Mouse (Mus musculus) cerebellum, postnatal 14 days (tissue): ENCODE results near the gene Scamp4.
"Not testable (repeated sequence)": the region's sequence is repeated elsewhere in the genome, so short reads cannot be mapped to it uniquely, and the experiment has no call there.

Experiments
- DNase-seq, 2 experiments: peaks; one replicate each; pipeline ENCODE4 v3.0.0; 2021; ENCODE audit warnings: mixed read lengths in 2 of 2

The Scamp4 gene

DNA sequence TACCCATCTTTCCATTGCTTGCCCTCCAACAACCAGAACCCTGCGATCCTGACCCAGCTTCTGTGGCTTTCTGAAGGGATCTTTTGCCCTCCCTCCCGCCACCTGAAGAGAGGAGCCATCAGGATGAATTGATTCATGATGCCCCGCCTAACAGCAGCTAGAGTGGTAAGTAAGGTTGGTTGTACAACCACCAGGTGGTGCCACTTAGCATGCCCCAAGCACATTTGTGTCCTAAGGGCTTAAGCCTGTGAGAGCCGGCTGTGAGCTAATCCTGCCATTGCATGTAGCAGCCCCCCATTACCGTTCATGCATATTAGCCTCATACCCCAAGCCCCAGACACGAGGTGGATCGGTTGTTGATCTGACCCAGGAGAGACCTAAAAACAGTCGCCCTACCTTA, 23.8 kb upstream of the Scamp4 start:
- DNase-seq: peak; percentile 68 to 80

DNA sequence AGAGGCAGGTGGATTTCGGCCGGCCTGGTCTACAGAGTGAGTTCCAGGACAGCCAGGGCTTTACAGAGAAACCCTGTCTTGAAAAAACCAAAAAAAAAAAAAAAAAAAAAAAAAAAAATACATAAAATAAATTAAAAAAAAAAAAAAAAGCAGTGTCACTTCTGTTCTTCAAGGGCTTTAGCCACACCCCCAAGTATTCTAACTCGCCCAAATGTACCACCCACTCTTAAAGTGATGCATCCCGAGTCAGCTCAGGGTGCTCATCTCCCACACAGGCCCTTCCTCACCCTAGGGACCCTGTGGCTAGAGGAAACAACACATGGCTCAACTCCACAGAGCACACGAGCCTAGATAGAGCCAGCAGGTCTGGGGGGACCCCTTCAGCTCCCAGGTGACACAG, 19.6 kb upstream of the Scamp4 start:
- DNase-seq: no peak

DNA sequence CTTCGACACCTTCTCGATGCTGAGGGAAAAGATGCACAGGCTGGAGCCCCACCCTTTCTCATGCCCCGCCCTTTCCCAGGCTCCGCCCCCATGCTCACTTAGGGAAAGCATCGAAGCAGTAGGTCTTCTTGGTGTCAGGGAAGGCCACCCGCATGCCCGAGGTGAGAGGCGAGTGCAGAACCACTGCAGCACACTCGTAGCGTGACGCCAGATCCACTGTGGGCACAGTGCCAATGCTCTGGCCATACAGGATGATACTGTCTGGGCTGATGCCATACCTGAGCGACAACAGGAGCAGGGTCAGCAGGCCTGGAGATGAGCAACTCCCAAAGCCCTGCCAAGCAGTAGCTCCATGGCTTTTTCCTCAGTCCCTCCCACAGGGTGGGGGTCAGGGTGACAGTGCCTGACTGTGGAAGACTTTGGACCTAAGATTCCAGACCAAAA, 18.6 kb upstream of the Scamp4 start:
- peak; percentile 53 to 62 for DNase-seq

- peak in 1 of 2 experiments; percentile 25 for DNase-seq
Measured at GRCm38 (mm10) chr10:80584642-80585552, 17.8 kb upstream of the Scamp4 start.

- no peak for DNase-seq
Measured at GRCm38 (mm10) chr10:80585581-80585980, 17.1 kb upstream of the Scamp4 start.

GRCm38 (mm10) chr10:80586407-80587304, 16.0 kb upstream of the Scamp4 start:
- DNase-seq: peak in 1 of 2 experiments; percentile 36

DNA sequence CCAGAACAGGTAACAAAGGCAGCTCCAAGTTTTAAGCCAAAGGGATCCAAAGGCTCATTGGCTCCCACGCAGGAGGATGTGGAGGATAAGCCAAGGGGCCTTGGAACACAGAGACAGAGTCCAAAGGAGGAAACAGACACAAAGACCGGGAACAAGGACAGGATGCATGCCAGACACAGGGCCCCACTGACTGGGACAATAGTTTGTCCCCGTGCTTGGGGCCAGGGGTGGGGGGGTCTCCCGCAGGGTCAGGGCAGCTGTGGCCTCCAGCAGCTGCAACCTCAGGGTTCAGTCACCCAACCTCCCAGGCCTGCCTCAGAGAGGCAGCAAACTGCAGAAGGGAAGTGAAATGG, 15.4 kb upstream of the Scamp4 start:
- peak in 1 of 2 experiments; percentile 21 for DNase-seq

DNA sequence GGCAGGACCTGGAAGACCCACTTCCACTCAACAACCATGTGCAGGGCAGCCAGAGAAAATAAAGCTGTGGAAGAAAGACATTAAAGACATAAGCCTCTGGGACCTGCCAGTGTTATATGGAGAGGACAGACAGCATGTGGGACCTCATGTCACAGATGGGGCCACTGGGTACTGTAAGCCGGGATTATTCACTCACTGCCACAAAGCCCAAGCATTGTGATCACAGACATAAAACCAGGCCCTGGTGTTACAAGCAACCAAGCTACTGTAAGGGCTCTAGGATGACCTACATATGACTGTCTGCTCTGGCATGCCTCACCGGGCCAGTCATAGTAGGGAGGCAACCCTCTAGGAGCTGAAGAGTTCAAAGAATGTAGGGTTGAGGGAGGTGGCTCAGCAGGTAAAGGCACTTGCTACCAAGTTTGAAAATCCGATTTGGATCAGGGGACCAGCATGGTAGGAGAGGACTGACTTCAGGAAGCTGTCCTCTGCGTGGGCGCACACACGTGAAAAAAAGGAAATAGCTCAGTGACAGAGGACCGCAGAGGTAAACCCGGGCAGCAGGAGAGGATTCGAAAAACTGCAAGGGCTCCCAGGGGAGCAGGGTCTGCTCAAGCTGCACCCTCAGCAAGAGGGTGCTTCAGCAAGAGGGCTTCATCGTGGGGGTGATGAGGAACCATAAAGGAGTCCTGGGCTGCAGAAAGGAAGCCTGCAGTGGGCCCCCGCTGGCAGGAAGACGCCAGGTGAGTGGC, 13.4 kb upstream of the Scamp4 start:
- peak in 1 of 2 experiments; percentile 36 for DNase-seq

GRCm38 (mm10) chr10:80589879-80590854, 12.5 kb upstream of the Scamp4 start, which contains the start of gene Abhd17a:
Abhd17a (minus strand) TSS chr10:80590341.
- DNase-seq: peak; percentile 96

- DNase-seq: no peak
Measured at GRCm38 (mm10) chr10:80596318-80596717, 6.4 kb upstream of the Scamp4 start.

- no peak for DNase-seq
Measured at GRCm38 (mm10) chr10:80603364-80603763, 692 bp downstream of the Scamp4 start.

- no peak for DNase-seq
Measured at GRCm38 (mm10) chr10:80604001-80604509, 1.4 kb downstream of the Scamp4 start.

GRCm38 (mm10) chr10:80604988-80605387, 2.3 kb downstream of the Scamp4 start:
- DNase-seq: no peak

GRCm38 (mm10) chr10:80605721-80606120, 3.0 kb downstream of the Scamp4 start, which contains the start of gene Gm49322:
Gm49322 (plus strand) TSS chr10:80606021.
- DNase-seq: not testable (repeated sequence)

DNA sequence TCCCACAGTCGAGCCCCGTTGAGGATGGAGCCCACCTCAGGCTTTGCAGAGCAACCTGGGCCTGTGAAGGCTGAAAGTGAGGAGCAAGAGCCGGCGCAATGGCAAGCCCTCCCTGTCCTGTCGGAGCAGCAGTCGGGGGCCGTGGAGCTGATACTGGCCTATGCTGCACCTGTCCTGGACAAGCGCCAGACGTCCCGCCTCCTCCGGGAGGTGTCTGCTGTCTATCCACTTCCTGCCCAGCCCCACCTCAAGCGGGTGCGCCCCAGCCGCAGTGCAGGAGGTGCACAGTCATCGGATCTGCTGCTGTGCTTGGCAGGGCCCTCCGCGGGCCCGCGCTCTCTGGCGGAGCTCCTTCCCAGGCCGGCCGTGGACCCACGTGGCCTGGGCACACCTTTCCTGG, 3.6 kb downstream of the Scamp4 start:
- no peak for DNase-seq

DNA sequence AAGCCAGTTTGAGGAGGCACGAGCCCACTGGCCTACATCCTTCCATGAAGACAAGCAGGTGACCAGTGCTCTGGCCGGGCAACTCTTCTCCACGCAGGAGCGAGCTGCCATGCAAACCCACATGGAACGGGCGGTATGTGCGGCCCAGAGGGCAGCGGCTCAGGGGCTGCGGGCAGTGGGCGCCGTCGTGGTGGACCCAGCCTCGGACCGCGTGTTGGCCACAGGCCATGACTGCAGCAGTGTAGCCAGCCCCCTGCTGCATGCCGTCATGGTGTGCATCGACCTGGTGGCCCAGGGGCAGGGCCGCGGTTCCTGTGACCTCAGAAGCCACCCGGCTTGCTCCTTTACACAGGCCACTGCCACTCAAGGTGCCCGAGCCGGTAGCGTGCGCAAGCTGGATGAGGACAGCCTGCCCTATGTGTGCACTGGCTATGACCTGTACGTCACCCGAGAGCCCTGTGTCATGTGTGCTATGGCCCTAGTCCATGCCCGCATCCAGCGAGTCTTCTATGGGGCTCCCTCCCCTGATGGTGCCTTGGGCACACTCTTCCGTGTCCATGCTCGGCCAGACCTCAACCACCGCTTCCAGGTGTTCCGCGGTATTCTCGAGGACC, 4.2 kb downstream of the Scamp4 start:
- no peak for DNase-seq

DNA sequence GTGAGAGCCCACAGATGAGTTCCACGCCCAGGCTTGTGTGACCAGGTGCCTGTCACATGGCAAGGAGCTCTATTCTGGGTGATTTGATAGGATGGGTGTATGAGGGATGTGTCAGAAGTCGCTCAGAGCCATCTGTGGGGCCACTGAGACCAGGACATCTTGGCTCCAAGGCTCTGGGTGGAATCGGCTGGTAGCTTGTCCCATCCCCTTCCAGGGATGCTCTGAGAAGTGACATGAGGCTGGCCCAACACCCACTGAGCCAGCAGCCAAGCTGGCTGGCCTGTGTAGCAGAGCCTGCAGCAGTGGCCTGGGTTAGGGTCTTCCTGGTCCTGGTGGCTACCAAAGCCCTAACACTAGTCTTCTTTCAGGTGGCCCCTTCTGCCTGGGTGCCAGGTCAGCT, 5.8 kb downstream of the Scamp4 start:
- no peak for DNase-seq

DNA sequence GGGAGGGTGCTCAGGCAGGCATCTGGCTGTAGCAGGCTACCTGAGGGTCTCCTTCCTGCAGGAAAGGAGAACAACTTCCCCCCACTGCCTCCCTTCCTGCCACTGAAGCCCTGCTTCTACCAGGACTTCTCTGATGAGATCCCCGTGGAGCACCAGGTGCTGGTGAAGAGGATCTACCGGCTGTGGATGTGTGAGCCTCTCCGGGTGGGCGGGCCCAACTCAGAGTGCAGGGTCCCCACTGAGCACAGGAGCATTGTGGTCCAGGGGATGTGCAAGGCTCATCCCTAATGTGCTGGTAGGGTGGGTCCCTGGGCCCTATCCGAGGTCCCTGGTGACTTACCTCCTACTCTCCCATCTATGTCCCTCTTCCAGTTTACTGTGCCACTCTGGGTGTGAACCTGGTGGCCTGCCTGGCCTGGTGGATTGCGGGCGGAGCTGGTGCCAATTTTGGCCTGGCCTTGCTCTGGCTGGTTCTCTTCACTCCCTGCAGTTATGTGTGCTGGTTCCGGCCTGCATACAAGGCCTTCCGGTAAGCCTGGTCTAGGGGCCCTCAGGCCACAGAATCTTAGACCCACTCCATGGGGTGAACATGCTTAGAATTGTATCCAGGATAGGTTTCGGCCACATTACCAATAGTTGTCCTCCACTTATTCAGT, 6.7 kb downstream of the Scamp4 start:
- peak in 1 of 2 experiments; percentile 19 for DNase-seq

- DNase-seq: peak; percentile 77 to 85
Measured at GRCm38 (mm10) chr10:80610116-80610785, 7.6 kb downstream of the Scamp4 start.
